Mouse (Mus musculus): ENCODE results near the gene a.
"Not testable (repeated sequence)": the region's sequence is repeated elsewhere in the genome, so short reads cannot be mapped to it uniquely, and the experiment has no call there.

a gene

DNA sequence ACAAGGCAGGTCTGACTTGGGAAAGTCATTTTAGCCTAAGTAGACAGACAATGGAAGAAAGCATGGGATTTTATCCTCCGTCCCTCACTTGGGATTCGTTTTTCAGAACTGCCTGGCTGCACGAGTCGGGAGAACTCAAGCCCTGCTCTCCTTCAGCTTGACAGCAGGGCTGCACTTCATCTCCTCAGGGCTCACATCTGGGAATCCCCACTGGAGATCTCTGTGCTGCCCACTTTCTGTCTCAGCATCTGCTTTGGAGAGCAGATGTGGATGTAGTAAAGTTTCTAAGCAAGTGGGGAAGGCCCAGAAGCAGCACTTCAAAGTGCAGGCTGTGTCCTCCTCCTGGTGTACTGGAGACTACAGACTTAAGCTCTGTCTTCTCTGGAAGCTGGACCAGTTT, 130.9 kb downstream of the a start:
- not testable (repeated sequence) for DNase-seq (ENCODE audit: extremely low read depth, low read depth)

DNA sequence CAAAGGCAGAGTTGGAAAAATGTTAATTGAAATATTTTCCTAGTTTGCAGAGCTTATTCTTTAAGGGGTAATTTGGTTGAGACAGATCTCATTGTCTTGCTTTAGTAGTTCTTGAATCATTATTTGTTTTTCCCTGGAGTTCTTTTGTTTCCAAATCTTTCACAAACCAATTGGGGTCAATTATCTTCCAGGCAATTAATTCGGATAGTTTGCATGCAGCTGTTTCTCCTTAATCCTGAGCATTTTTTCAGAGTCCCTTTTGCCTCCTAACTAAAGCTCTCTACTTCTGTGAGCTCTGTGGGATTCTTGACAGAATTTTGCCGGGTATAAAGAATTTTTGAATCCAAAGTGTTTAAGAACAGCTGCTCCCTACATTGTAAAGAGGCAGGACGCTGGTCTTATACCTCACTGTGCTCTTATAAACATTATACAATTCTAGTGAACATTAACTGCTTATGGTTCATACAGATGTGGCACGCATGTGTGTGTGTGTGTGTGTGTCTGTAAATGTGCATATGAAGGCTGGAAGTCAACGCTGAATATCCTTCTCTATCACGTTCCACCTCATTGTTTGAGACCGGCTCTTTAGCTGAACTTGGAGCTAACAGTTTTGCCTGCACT, 134.3 kb downstream of the a start:
- no peak for DNase-seq (ENCODE audit: extremely low read depth, low read depth)

DNA sequence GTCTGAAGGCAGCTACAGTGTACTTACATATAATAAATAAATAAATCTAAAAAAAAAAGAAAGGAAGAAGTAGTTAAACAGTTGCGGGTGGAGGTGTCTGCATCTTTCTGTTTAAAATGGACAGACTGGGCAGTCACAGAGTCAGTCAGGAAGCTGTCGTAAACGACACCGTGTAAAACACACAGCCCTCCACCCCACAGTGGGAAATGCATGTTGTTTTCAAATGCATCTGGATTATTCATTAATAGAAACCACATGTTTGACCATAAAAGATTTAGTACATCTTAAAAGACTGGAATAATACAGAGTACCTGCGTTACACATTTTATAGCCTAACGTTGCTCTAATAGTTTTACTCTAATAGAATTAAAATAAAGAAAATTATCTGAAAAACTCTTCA, 135.6 kb downstream of the a start:
- DNase-seq (ENCODE audit: extremely low read depth, low read depth): no peak

DNA sequence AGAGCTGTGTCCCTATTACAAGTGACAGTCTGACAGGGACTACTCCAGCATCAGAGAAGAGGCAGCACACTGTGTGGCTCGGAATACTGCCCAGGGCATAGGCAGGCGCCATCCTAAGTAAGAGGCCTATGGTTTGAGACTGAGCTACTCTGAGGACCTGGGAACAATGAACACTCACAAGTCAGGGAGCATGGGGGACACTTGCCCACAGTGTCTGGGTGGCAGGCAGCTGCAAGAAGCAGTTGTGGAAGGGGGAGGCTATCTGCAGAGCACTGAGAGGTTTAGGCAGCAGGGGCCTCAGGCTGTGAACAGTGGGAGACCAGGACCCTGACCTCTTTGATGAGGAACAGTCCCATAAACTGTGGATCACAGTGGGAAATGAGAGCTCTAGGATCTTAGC, 137.1 kb downstream of the a start:
- no peak for DNase-seq (ENCODE audit: extremely low read depth, low read depth)

DNA sequence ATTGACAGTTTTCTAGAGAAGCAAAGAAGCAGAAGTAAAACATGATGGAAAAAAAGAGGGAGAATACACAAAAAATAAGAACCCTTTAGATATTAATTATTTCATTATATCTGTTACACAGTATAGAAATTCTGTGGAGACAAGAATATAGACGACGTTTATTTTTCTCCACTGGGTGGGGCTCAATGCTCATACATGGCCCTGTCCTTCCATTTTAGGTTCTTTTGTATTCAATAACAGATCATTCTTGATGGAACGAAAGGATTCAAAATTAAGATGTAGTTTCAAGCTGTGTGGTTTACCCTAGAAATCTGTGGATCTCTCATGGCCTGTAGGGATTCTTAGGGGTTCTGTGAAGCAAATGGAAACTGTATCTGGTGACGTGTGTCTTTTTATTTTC, 142.7 kb downstream of the a start:
- DNase-seq (ENCODE audit: extremely low read depth, low read depth): no peak

DNA sequence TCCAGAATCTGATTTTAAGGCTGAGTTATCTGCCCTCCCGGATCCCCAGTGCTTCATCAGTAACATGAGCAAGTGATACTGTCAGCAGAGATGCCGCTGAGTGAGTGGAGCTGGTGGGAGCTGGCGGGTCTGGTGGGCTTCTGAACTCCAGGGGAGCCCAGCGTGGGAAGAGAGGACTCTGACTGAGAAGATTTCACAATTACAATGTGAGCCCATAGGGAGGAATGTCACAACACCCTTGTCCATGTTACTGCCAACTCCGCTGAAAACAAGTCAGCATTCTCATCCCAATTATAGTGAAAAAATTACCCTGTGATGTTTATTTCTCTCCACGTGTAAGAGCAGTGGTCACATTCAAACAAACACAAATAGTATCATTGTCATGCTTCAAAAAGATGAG, 144.9 kb downstream of the a start:
- no peak for DNase-seq (ENCODE audit: extremely low read depth, low read depth)

DNA sequence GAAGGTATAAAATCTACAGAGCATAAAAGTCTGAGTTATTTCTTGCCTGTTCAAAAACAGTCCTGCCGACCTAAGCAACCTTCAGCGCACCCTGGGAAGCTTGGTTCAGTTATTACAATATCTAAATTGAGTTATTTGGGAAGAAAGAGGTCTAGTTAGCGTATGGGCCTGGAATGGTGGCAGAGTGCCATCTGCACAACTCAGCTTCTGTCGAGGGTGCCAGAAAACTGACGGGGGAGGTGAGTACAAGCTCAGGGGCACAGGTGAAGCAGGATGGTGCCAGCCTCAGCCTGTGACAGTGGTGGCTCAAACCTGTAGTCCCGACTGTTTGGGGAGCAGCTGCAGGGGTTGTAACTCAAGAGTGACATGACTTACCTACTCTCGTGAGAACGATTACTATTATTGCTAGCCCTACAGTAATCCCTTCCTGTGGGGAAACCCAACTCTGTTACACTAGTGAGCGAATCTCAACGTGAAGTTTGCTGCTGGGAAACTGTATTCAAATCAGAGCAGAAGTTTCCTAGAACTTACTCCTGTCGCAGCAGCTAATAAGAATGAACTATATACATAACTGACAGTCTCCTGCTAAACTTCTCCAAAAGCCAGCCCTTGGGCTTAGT, 145.4 kb downstream of the a start:
- no peak for DNase-seq (ENCODE audit: extremely low read depth, low read depth)

DNA sequence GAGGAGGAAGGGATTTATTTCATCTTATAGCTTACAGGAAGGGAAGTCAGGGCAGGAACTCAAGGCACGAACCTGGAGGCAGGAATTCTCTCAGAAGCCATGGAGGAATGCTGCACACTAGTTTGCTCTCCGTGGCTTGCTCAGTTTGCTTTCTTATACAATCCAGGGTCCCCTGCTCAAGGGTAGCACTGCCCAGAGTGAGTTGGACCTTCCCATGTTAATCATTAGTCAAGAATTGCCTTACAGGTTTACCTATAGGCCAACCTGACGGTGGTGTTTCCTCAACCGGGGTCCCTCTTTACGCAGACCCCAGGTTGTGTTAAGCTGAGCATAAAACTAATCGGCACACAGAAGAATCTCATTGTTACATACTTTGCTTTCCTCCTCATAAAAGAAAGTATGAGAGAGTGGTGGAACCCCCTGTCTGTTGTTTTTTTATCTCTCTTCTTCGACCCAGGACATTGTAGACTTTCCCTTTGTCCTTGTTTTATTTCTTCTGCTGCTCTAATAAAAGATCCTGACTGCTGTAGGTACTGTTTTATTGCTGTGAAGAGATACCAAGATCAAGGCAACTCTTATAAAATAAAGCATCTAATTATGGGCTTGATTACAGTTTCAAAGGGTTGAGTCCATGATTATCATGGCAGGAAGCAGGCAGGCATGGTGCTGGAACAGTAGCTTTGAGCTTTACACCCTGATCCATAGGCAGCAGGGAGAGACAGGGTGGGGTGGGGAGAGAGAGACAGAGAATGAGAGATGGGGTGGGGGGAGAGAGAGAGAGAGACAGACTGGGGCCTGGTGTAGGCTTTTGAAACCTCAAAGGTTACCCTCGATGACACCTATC, 146.6 kb downstream of the a start:
- no peak for DNase-seq (ENCODE audit: extremely low read depth, low read depth)

DNA sequence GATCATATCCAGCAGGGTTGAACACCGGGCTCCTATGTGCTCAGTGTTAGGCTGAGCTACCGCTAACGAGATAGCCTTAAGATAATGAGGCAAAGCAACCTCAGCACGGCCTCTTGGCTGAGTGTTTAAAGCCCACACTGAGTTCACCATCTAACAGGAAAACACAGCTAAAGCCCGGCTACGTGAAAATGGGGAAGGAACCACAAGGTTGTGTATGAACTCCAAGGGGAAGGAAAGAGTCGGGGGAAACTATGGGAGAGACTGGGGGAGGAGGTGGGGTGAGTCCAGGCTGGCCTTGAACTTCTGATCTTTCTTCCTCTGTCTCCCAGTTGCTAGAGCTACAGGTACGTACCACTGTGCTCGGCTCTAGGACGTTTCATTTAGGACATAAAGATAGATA, 150.8 kb downstream of the a start:
- DNase-seq (ENCODE audit: extremely low read depth, low read depth): no peak

DNA sequence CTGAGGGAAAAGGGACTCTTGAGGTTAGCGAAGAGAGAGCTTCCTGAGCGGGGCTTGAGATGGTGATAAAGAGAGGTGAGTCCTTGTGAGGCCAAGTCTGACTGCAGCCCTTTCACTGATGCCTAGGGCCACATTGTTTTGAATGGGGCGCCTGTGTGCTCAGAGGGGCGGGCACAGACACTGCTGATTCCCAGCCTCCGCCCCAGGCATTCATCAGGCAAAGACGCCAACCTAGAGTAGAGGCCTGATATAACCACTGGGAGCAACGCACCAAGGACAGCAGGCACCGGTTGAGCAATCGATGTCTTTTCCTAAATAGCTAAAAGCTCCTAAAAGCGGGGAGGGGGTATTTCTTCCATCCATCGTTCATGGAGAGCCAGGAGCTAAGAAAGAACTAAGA, 151.3 kb downstream of the a start:
- DNase-seq (ENCODE audit: extremely low read depth, low read depth): no peak

DNA sequence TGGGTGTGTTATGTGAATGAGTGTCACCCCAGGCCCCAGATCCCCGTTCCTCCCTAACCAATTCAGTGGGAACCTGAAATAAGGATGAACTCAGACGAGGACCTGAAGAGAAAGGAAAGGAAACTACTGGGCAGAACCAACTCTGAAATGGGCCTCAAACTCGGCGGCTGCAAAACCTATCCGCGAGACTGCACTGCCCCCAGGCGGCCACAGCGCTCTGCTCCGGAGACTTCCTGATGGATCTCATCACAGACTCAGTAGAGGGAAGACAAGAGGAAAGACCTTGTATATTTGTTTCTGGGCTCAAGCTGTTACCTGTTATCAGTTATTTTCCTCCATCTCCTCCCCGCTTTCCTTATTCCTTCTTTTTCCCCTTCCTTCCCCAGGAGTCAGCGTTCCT, 151.9 kb downstream of the a start:
- no peak for DNase-seq (ENCODE audit: extremely low read depth, low read depth)

DNA sequence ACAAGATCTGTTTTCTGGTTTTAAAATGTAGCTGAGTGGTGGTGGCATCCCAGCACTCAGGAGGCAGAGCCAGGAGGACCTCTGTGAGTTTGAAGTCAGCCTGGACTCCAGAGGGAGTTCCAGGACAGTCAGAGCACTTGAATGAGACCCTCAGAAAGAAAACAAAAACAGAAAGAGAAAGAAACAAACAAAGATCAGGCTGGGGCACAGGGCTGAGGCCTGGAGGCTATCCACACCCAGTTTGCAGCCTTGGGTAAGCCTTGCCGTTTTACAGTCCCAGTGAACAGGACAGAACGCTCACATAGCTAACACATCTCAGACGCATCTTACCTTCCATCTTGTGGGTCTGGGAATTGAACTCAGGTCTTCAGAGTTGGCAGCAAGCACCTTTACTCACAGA, 155.7 kb downstream of the a start:
- DNase-seq (ENCODE audit: extremely low read depth, low read depth): no peak

DNA sequence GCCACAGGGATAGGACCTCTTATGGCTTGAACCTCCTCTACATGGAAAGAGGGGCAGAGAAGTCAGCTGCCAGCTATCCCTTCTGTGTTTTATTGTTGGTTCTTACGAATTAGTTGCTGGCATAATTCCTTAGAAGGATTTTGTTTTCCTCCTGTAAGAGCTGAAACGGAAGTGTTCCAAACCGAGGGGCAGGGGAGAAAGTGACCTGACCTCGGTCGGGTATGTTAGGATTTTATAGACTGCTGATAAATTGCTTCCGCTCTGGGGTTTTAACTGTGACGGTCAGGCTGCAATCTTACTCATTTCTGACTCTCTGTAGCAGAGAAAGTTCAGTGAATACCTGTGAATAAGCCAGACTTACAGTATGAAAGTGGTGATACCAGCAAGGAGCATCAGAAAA, 158.2 kb downstream of the a start:
- no peak for DNase-seq (ENCODE audit: extremely low read depth, low read depth)

DNA sequence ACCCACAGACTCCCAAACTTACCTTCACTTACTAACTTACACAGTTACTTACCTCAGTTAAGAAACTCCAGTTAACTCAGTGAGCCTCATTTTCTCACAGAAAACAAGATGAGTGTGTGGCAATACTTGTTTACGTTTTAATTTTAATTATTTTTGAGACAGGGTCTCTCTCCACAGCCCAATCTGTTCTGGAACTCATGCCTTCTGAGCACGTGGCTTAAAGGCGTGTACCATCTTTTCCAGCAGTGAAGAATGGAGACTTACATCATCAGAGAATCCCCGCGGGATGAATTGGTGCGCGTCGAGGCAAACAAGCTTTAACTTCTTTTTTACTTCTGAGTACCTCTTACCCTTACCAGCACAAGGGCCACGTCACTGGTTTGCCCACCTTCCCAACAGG, 158.7 kb downstream of the a start:
- DNase-seq (ENCODE audit: extremely low read depth, low read depth): no peak

DNA sequence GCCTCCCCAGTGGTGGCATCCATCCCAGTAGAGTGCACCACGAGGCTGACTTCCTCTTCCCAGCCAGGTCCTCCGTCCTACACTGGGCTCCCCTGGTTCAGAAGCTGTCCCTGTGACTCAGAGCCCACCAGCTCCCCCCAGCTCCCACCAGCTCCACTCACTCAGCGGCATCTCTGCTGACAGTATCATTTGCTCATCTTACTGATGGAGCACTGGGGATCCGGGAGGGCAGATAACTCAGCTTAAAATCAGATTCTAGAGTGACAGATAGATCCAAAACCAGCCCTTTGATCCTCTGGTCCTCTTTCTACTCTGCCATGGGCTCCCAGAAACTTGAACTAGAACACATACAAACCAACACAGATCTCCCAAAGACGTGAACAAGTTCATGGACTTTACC, 159.4 kb downstream of the a start:
- DNase-seq (ENCODE audit: extremely low read depth, low read depth): no peak

DNA sequence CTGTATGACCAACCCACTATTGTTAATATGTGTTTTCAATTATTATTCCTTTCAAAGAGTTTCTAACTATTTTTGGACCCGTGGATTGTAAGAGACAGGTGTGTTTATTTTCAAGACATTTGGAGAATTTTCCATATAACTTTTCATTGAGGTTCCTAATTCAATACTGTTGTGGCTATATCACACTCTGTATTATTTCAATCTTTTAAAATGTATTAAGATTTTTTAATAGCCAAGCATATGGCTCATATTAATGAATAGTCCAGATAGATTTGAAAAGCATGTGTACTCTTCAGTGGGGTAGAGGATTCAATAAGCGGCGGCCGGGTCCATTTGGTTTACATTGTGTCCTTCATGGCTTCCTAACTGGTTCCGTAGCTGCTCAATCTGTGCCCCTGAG, 168.3 kb downstream of the a start:
- DNase-seq (ENCODE audit: extremely low read depth, low read depth): no peak

DNA sequence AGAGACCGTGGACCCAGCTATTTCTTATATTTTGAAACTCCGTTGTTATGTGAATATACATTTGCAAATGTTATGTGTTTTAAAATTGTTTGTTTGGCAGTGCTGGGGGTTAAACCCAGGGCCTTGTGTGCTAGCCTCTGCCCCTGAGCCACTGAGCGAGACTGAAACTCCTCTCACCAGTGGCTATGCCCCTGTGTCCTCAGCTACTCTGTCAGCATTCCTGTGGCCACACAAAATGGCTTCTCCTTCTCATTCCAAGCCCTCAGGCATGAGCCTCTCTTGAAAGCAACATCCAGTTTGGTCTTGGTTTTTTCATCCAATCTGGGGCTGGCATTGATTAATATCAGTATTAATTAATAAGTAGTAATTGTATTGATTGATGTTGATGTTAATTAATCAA, 168.7 kb downstream of the a start:
- no peak for DNase-seq (ENCODE audit: extremely low read depth, low read depth)

DNA sequence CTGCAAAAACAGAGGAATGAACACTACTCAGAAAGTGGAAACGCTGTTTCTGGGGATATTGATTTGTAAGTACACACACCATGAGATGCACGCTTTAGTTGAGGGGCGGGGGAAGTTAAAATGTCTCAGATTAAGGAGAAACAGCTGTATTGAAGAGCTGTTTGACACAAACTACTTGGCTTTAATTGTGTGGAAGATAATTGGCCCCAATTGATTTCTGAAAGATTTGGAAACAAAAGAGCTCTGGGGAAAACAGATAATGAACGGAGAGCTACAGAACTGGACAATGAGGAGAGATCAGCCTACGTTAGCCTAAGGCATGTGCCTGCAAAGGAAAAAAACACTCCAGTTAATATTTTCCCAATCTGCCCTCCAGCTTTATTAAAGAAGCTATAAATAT, 172.0 kb downstream of the a start:
- DNase-seq (ENCODE audit: extremely low read depth, low read depth): no peak

DNA sequence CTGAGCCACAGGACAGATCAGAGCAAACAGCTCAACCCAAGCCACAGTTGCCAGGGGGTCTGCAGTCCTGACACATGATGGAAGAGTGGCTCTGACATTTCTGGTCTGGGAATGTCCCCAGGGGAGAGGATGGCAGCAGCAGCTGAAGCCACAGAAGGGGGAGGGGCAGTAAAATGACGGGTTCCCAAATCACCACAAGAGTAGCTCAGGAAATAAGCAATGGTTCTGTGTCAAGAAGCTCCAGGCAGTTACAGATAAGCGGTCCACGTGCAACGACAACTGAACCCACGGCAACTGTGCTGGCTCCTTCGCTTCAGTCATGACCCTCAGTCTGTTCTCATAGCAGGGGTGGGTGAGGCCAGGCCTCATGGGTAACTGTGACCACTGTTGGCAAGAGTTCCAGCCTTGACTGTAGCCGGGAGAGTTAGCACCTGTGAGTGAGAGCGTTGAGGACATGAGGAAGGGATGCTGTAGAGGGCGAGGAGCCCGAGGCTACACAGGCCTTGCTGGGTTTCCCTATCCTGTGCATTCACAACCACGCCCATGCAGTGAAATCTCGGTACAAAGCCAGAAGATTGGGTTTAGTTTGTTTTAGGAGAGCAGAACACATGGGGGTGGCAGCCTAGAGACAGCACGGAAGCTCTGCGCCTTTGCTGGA, 178.7 kb downstream of the a start:
- DNase-seq (ENCODE audit: extremely low read depth, low read depth): not testable (repeated sequence)

DNA sequence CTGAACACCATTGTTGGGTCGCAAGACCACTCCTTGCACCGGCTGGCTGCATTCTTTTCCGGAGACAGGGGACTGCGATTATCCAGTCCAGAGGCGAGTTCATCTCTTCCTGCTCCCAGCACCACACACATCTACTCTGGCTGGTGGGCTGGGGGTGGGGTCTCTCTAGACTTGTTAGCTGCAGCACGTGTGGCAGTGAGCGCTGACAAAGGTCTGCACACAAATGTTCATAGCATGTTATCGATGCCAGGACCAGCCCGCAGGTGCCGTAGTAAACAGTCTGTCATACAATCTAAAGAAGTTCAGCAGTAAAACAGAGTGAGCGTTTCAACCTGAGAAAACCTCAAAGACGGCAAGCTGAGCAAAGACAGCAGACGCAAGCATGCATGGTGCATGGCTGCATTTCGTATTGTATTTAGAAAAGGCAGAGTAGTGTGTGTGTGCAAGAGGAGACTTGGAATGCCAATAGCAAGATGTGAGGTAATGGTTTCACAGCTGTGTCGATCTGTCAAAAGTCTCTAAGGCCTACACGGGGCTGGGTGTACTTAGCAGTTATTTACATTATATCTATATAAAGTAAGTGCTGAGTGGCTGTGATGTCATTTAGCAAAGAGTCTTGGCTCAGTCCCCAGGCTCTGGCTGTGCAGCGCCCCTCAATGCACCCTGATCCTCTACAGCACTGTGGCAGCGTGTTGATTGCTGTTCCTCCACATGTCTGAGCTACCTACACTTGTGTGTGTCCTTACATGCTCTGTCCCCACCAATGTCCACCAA, 180.9 kb downstream of the a start:
- DNase-seq (ENCODE audit: extremely low read depth, low read depth): no peak

DNA sequence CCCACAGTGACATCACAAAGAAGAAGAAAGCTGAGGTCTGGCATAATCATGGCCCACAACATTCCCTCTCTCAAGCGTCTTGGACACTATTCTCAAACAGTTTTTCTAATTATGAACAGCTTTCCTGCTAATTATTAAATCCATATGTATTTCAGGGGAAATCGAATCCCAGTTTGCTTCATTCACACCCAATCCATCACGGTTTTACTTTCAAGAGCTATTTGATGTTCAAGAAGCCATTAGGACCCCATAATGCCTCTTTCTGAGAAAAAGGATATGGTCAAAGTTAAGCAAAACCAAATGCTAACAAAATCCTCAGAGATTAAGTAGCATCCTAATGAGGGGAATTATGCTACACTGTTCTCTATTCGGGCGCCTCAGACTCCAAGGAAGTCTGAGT, 181.8 kb downstream of the a start:
- DNase-seq (ENCODE audit: extremely low read depth, low read depth): no peak

DNA sequence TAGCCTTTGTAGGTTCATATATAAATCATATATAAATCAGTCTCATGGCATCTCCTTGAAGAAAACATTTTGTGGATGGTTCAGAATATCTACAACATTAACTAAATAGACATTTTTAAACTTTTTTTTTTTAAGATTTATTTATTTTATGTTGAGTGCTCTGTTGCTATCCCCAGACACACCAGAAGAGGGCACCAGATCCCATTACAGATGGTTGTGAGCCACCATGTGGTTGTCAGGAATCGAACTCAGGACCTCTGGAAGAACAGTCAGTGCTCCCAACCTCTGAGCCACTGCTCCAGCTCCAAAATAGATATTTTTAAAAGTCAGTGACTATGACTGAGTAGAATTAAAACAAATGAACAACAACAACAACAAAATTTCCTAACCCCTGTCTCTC, 195.4 kb downstream of the a start:
- no peak for DNase-seq (ENCODE audit: extremely low read depth, low read depth)

Data from MEL-GATA-1-ER (cell line).